Mouse (Mus musculus) liver, embryonic 14.5 days (tissue): ENCODE measurements around the gene Msrb1. TPM values are rescaled to one million over a fixed set of nuclear protein-coding genes. Genes with fewer than 3 reads are reported as not detected.
A peak's percentile ranks its signal among the peaks of the same experiment; 100 is the strongest.

Experiments used
- ATAC-seq: fragments of 200-750 bp; cut with Nextera tagmentation; 2 replicates; pipeline ENCODE4 v1.8.0; 2017; ENCODE audit warnings: moderate number of reproducible peaks, mild to moderate bottlenecking, moderate library complexity; ENCODE audit not compliant: insufficient read depth
- DNase-seq, 3 experiments: peaks; one replicate each; pipeline ENCODE4 v3.0.0-alpha.2; 2012 to 2013; ENCODE audit warnings: low read depth in 3 of 3, low spot score in 3 of 3
- H3K27ac ChIP-seq: fragments of 300-500 bp; sonication (generic); 2 replicates; pipeline ENCODE4 v1.5.1; 2014; ENCODE audit warnings: moderate library complexity, mild to moderate bottlenecking, control low read depth, inconsistent platforms
- H3K27me3 ChIP-seq: fragments of 300-500 bp; sonication (generic); 2 replicates; pipeline ENCODE4 v1.6.1; 2014; ENCODE audit warnings: mild to moderate bottlenecking, low read length, moderate library complexity; ENCODE audit not compliant: control insufficient read depth, insufficient read depth
- H3K36me3 ChIP-seq: fragments of 300-500 bp; sonication (generic); replicated peaks from 2 replicates; pipeline ENCODE4 v1.6.1; 2014; ENCODE audit warnings: low read depth; ENCODE audit not compliant: control insufficient read depth, insufficient read depth
- H3K4me1 ChIP-seq, 2 experiments: fragments of 200-500 bp in 1 of 2; fragments of 300-500 bp in 1 of 2; sonication (generic) in 1 of 2; replicated peaks; 2 replicates each; pipeline ENCODE4 v1.6.1; 2012 to 2014; ENCODE audit warnings: antibody characterized with exemption in 1 of 2, inconsistent platforms in 1 of 2, low read length in 1 of 2; ENCODE audit not compliant: control insufficient read depth in 2 of 2, insufficient read depth in 2 of 2
- H3K4me2 ChIP-seq: fragments of 300-500 bp; sonication (generic); 2 replicates; pipeline ENCODE4 v1.6.1; 2014; ENCODE audit warnings: low read depth, mild to moderate bottlenecking, control low read depth, moderate library complexity
- H3K4me3 ChIP-seq, 2 experiments: fragments of 200-500 bp in 1 of 2; fragments of 300-500 bp in 1 of 2; sonication (generic) in 1 of 2; 2 replicates each; pipeline ENCODE4 v1.5.1; 2012 to 2014; ENCODE audit warnings: low read depth in 2 of 2, low read length in 2 of 2, mild to moderate bottlenecking in 2 of 2, control low read depth in 1 of 2, inconsistent platforms in 1 of 2, moderate library complexity in 1 of 2; ENCODE audit not compliant: insufficient read depth in 1 of 2
- H3K9ac ChIP-seq: fragments of 300-500 bp; sonication (generic); replicated peaks from 2 replicates; pipeline ENCODE4 v1.6.1; 2014; ENCODE audit warnings: mild to moderate bottlenecking, control low read depth, moderate library complexity
- H3K9me3 ChIP-seq: fragments of 300-500 bp; sonication (generic); 2 replicates; pipeline ENCODE4 v1.6.1; 2016; ENCODE audit warnings: low read length, mixed read lengths; ENCODE audit not compliant: control insufficient read depth
- CTCF ChIP-seq: IDR thresholded peaks from 2 replicates; pipeline ENCODE4 v1.5.1; 2016; ENCODE audit warnings: antibody characterized with exemption, low read depth, control low read depth
- EP300 ChIP-seq: IDR thresholded peaks from 2 replicates; pipeline ENCODE4 v1.6.1; 2016; ENCODE audit warnings: antibody characterized with exemption, low read depth
- WGBS: fragments of 180-500 bp; shearing (Covaris S2); extraction: QIAGEN DNeasy Blood & Tissue Kit; methylation state at CpG from one replicate; pipeline ENCODE4 v1.1.7; 2014; ENCODE audit not compliant: insufficient replicate concordance; 5-methylcytosine and 5-hydroxymethylcytosine counted together
- polyA plus RNA-seq, 2 experiments: library from polyadenylated mRNA; depleted of rRNA in 1 of 2; stranded (reverse) in 1 of 2; unstranded in 1 of 2; fragments of >200 nt; fragmentation: Nextera tagmentation in 1 of 2; extraction: Ambion mirVana in 1 of 2; gene quantifications; 2 replicates each; pipeline versions ENCODE4 v1.2.1 to v1.2.3; 2012 to 2014

Gene Msrb1
- polyA plus RNA-seq, 2 experiments: 25.4 to 28.9 TPM

- H3K4me3 ChIP-seq: peak overlapping the region; percentile 85 to 96
- H3K9ac ChIP-seq: peak overlapping the region; percentile 96
- ATAC-seq (no peak), DNase-seq (no peak)
- under 1% methylated on average over 12 of the region's 12 CpGs for WGBS
- H3K27me3 ChIP-seq: no peaks in the 10 kb centered on the region
- peaks cover 16 to 23% of the 10 kb centered on the region in 2 experiments for H3K4me1 ChIP-seq
- no peaks in the 10 kb centered on the region for H3K9me3 ChIP-seq
- H3K27ac ChIP-seq: peak overlapping the region; percentile 84
- H3K36me3 ChIP-seq: peaks cover 19% of the 10 kb centered on the region
- H3K4me2 ChIP-seq: peak overlapping the region; percentile 92
- TF ChIP-seq EP300 (no peak), CTCF (no peak)
Measured at GRCm38 (mm10) chr17:24723122-24723880, 13.1 kb upstream of the Msrb1 start.

GRCm38 (mm10) chr17:24723881-24724180 lies 12.6 kb upstream of the Msrb1 start:
- Histone ChIP-seq H3K36me3 (peaks cover 19% of the 10 kb centered on the region), H3K27ac (peak overlapping the region; percentile 84), H3K4me2 (peak overlapping the region; percentile 92), H3K9me3 (no peaks in the 10 kb centered on the region), H3K9ac (peak overlapping the region; percentile 96), H3K4me3 (peak overlapping the region; percentile 85 to 96), H3K4me1 (peaks cover 16 to 19% of the 10 kb centered on the region in 2 experiments), H3K27me3 (no peaks in the 10 kb centered on the region)
- no peak for DNase-seq
- under 1% methylated on average over 15 of the region's 15 CpGs for WGBS
- TF ChIP-seq CTCF (no peak), EP300 (no peak)
- peak; percentile 58 for ATAC-seq

DNA sequence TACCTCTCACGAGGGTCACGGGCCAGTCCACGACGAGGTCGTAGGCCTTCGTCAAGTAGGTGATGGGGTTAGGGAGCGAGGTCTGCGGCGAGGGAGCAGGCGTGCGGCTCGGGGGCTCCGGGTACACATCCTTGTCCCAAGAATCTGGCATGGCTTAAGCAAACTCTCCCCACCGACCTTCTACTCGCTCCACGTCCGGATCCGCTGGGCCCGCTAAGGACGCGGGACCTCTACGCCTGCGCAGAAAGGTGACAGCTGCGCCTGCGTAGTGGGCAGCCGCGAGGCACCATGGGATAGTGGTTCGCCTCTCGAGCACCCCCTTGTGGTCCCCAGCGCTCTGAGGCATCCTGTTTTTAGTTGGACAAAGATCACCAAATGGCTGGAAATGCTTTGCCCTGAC lies 12.3 kb upstream of the Msrb1 start, which contains the start of gene Ndufb10:
TSS of gene Ndufb10 (minus strand) at position 295 of the 400 bp plus-strand sequence.
- Histone ChIP-seq H3K27me3 (no peaks in the 10 kb centered on the region), H3K36me3 (peaks cover 19% of the 10 kb centered on the region), H3K4me2 (peak within 1 kb of the TSS; percentile 92), H3K4me3 (peak within 1 kb of the TSS; percentile 85 to 96), H3K9ac (peak within 1 kb of the TSS; percentile 96), H3K9me3 (no peaks in the 10 kb centered on the region), H3K4me1 (peaks cover 16 to 18% of the 10 kb centered on the region in 2 experiments), H3K27ac (peak within 1 kb of the TSS; percentile 84)
- peak; percentile 72 for ATAC-seq
- peak; percentile 85 to 88 (median 87) for DNase-seq
- WGBS: 0% methylated on average over 30 of the region's 30 CpGs
- TF ChIP-seq EP300 (no peak), CTCF (peak; percentile 100)

DNA sequence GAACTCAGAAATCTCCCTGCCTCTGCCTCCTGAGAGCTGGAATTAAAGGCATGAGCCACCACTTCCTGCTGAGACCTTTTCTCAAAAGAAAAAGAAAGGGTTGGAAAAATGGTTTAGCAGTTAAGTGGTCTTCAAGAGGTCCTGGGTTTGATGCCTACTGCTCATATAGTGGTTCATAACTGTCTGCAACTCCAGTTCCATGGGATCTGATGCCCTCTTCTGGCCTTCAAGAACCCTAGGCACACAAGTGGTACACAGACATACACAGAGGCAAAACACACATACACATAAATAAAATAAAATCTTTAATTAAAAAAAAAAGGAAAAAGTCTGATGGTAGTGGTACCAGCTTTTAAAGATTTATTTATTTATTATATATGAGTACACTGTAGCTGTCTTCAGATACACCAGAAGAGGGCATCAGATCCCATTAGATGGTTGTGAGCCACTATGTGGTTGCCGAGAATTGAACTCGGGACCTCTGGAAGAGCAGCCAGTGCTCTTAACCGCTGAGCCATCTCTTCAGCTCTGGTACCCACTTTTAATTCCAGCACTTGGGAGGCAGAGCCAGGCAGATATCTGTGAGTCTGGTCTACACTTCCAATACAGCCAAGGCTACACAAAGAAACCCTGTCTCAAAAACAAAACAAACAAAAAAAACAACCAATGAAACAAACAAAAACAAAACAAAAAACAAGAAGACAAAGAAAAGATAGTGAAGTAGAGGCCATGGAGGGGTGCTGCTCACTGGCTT lies 10.6 kb upstream of the Msrb1 start:
- no peaks in the 10 kb centered on the region for H3K27me3 ChIP-seq
- H3K27ac ChIP-seq: no peak overlapping the region
- H3K36me3 ChIP-seq: peaks cover 16% of the 10 kb centered on the region
- no peak for ATAC-seq
- 46% methylated on average over 3 of the region's 3 CpGs for WGBS
- H3K9me3 ChIP-seq: no peaks in the 10 kb centered on the region
- DNase-seq: no peak
- no peak overlapping the region for H3K4me3 ChIP-seq
- no peak for TF ChIP-seq EP300
- no peak for TF ChIP-seq CTCF
- peaks cover 13 to 18% of the 10 kb centered on the region in 2 experiments for H3K4me1 ChIP-seq
- no peak overlapping the region for H3K9ac ChIP-seq
- no peak overlapping the region for H3K4me2 ChIP-seq

DNA sequence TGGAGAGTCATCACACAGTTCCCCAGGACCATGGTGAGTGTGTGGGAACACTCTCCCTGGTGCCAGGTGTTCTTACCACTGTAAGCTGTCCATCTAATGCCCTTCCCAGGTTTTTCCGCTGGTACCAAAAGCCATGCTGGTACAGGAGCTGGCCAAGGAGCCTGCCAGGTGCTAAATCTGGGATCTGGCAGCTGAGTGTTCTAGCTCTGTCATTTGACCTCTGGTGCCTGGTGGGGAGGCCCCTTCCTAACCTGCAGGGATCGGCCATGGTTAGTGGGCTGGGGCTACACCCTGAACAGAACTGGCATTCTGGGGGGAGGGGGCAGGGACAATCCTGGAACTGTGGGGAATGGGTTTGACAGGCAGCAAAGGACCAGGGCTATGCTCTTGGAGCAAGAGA lies 8.8 kb upstream of the Msrb1 start, which contains the start of gene Rpl3l:
TSS of gene Rpl3l (plus strand) at position 203 of the 400 bp plus-strand sequence.
- H3K9me3 ChIP-seq: no peaks in the 10 kb centered on the region
- ATAC-seq (no peak), DNase-seq (no peak)
- WGBS: 61% methylated on average over 2 of the region's 2 CpGs
- H3K27ac ChIP-seq: no peak within 1 kb of the TSS
- no peak for TF ChIP-seq EP300
- TF ChIP-seq CTCF: no peak
- H3K36me3 ChIP-seq: peaks cover under 1% of the 10 kb centered on the region; the same call in 1 of the 2 replicates
- no peak within 1 kb of the TSS for H3K4me2 ChIP-seq
- no peak within 1 kb of the TSS for H3K4me3 ChIP-seq
- H3K4me1 ChIP-seq: peaks cover 7% of the 10 kb centered on the region in 2 experiments
- no peak within 1 kb of the TSS for H3K9ac ChIP-seq
- no peaks in the 10 kb centered on the region for H3K27me3 ChIP-seq
